Mouse (Mus musculus) hindbrain, embryonic 16.5 days (tissue): ENCODE results near the gene 2810459M11Rik. TPM values are rescaled to one million over a fixed set of nuclear protein-coding genes. Genes with fewer than 3 reads are reported as not detected.
A peak's percentile ranks its signal among the peaks of the same experiment; 100 is the strongest.
"Not testable (repeated sequence)": the region's sequence is repeated elsewhere in the genome, so short reads cannot be mapped to it uniquely, and the experiment has no call there.

Source experiments
- ATAC-seq: fragments of 200-750 bp; cut with Nextera tagmentation; 2 replicates; pipeline ENCODE4 v1.8.0; 2017; ENCODE audit warnings: moderate TSS enrichment, moderate library complexity
- H3K27ac ChIP-seq: fragments of 300-500 bp; sonication (generic); 2 replicates; pipeline ENCODE4 v1.5.1; 2014; ENCODE audit warnings: low read depth, mild to moderate bottlenecking, control low read depth, low read length, moderate library complexity
- H3K27me3 ChIP-seq: fragments of 300-500 bp; sonication (generic); replicated peaks from 2 replicates; pipeline ENCODE4 v1.6.1; 2014; ENCODE audit warnings: low read length; ENCODE audit not compliant: control insufficient read depth, insufficient read depth
- H3K36me3 ChIP-seq: fragments of 300-500 bp; sonication (generic); 2 replicates; pipeline ENCODE4 v1.6.1; 2014; ENCODE audit warnings: mild to moderate bottlenecking, low read length, moderate library complexity, mixed read lengths; ENCODE audit not compliant: control insufficient read depth, insufficient read depth
- H3K4me1 ChIP-seq: fragments of 300-500 bp; sonication (generic); 2 replicates; pipeline ENCODE4 v1.6.1; 2014; ENCODE audit warnings: low read depth, low read length; ENCODE audit not compliant: control insufficient read depth, insufficient read depth
- H3K4me2 ChIP-seq: fragments of 300-500 bp; sonication (generic); 2 replicates; pipeline ENCODE4 v1.6.1; 2014; ENCODE audit warnings: mild to moderate bottlenecking, low read length, control low read depth, moderate library complexity
- H3K4me3 ChIP-seq: fragments of 300-500 bp; sonication (generic); 2 replicates; pipeline ENCODE4 v1.5.1; 2014; ENCODE audit warnings: mild to moderate bottlenecking, low read length, control low read depth, moderate library complexity
- H3K9ac ChIP-seq: fragments of 300-500 bp; sonication (generic); 2 replicates; pipeline ENCODE4 v1.6.1; 2014; ENCODE audit warnings: low read depth, mild to moderate bottlenecking, control low read depth, low read length, moderate library complexity
- H3K9me3 ChIP-seq: fragments of 300-500 bp; sonication (generic); 2 replicates; pipeline ENCODE4 v1.6.1; 2014; ENCODE audit warnings: mild to moderate bottlenecking, low read length, moderate library complexity; ENCODE audit not compliant: control insufficient read depth
- WGBS: fragments of 180-500 bp; shearing (Covaris S2); extraction: QIAGEN DNeasy Blood & Tissue Kit; methylation state at CpG from one replicate; pipeline ENCODE4 v1.1.7; 2014; 5-methylcytosine and 5-hydroxymethylcytosine counted together
- polyA plus RNA-seq: library from polyadenylated mRNA; unstranded; fragments of >200 nt; fragmentation: Nextera tagmentation; extraction: Ambion mirVana; gene quantifications from 2 replicates; pipeline ENCODE4 v1.2.1, GENCODE M21; 2015

The 2810459M11Rik gene
- polyA plus RNA-seq: 11.6 and 12.4 TPM in 2 replicates

DNA sequence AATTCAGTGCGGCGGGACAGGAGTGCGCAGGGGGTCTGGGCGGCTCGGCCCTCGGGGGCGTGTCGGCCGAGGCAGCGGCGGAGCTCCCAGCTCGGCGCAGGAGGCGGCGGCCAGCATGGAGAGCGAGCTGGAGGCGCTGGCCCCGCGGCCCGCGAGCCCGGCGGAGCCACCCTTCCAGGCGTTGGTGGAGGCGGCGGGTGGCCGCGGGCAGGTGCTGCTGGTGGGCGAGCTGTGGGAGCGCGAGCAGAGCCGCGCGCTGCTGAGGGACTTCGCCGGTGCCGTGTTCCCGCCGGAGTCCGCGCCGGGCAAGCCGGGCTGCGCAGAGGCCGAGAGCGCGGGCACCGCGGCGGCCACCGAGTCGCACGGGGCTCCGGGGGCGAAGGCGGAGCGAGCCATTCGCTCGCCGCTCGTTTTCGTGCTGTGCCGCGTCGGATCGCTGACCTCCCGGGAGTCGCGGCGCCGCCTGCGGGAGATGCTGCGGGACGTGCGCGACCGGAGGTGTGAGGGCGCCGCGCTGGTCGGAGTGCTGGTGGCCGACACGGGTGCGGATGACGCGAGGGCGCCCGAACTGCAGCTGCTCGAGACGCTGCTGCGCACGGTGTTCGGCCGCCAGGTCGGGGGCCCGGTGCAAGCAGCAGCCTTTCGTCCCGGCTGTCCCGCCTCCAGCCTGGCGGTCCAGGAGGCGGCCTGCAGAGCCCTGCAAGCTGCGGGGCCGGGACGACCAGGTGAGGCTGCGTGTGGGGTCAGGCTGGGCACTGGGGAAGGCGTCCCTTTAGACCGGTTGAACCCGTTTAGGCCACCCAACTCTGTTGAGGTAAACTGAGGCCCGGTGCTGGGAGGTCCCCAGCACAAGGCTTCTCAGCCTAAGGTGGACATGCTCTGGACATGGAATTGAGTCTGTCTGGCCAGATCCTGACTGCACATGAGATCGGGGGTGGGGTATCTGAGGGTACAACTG is at the start of gene 2810459M11Rik:
Gene 2810459M11Rik (plus strand): TSS at position 16 of the 958 bp plus-strand sequence.
- H3K4me1 ChIP-seq: peaks cover 7% of the 10 kb centered on the region
- H3K9me3 ChIP-seq: peaks cover 6% of the 10 kb centered on the region
- H3K36me3 ChIP-seq: no peaks in the 10 kb centered on the region
- peak within 1 kb of the TSS; percentile 66 for H3K4me3 ChIP-seq
- under 1% methylated on average over 67 of the region's 110 CpGs for WGBS
- H3K9ac ChIP-seq: peak within 1 kb of the TSS; percentile 82
- H3K27me3 ChIP-seq: peaks cover 17% of the 10 kb centered on the region
- H3K4me2 ChIP-seq: peak within 1 kb of the TSS; percentile 92
- H3K27ac ChIP-seq: peak within 1 kb of the TSS; percentile 55
- ATAC-seq: peak; percentile 83

GRCm38 (mm10) chr1:85997221-85997620 is 48.4 kb upstream of the 2810459M11Rik start:
- Histone ChIP-seq H3K36me3 (no peaks in the 10 kb centered on the region), H3K4me3 (no peak overlapping the region), H3K9me3 (no peaks in the 10 kb centered on the region; the same call in 1 of the 2 replicates), H3K9ac (no peak overlapping the region), H3K4me1 (no peaks in the 10 kb centered on the region), H3K27me3 (no peaks in the 10 kb centered on the region), H3K27ac (no peak overlapping the region), H3K4me2 (no peak overlapping the region)
- 100% methylated on average over 1 of the region's 1 CpGs for WGBS
- no peak for ATAC-seq

- H3K27ac ChIP-seq: no peak overlapping the region
- H3K9ac ChIP-seq: no peak overlapping the region
- no peak for ATAC-seq
- no peaks in the 10 kb centered on the region for H3K27me3 ChIP-seq
- no peaks in the 10 kb centered on the region for H3K36me3 ChIP-seq
- WGBS: 90% methylated on average over 4 of the region's 4 CpGs
- no peak overlapping the region for H3K4me3 ChIP-seq
- H3K4me1 ChIP-seq: no peaks in the 10 kb centered on the region
- H3K4me2 ChIP-seq: no peak overlapping the region
- H3K9me3 ChIP-seq: no peaks in the 10 kb centered on the region; the same call in 1 of the 2 replicates
These were observed 47.7 kb upstream of the 2810459M11Rik start for GRCm38 (mm10) chr1:85998012-85998411.

DNA sequence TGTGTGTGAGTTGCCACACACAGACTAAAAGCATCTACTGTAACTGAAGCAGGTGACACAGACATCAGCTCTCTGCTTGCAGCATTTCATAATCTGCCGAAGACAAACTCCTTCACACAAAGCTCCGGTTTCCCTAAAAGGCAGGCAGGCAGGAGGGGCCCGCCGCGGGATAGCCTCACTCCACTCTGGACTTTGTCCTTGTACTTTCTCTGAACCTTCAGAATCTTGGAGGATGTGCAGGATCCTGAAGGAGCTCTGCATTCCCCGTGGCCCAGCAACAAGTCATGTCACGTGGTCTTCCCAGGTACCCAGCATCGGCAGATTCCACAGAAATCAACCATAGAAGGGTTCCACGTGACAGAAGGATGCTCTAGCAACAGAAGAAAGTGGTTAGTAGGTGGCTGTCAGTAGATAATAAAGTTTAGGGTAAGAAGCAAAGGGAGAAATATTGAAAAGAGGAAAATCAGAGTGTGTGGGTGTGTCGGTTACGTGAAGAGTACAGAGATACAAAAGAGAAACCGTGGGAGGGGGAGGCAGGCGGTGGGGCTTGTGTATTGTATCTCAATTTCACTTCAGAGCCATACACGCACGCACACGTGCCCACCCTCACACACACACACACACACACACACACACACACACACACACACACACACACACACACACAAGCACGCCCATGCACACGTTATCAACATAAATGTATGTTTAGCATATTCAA is 45.7 kb upstream of the 2810459M11Rik start:
- WGBS: 85% methylated on average over 18 of the region's 18 CpGs

GRCm38 (mm10) chr1:86005540-86005939 is 40.1 kb upstream of the 2810459M11Rik start:
- H3K36me3 ChIP-seq: no peaks in the 10 kb centered on the region
- H3K9ac ChIP-seq: no peak overlapping the region
- WGBS: 94% methylated on average over 10 of the region's 10 CpGs
- no peaks in the 10 kb centered on the region for H3K4me1 ChIP-seq
- no peak overlapping the region for H3K27ac ChIP-seq
- no peaks in the 10 kb centered on the region for H3K27me3 ChIP-seq
- H3K9me3 ChIP-seq: no peaks in the 10 kb centered on the region
- ATAC-seq: no peak
- H3K4me2 ChIP-seq: no peak overlapping the region
- no peak overlapping the region for H3K4me3 ChIP-seq

More for the DNA sequence above, 45.7 kb upstream of the 2810459M11Rik start:
- Histone ChIP-seq H3K27me3 (no peaks in the 10 kb centered on the region), H3K4me2 (no peak overlapping the region), H3K4me1 (no peaks in the 10 kb centered on the region), H3K9me3 (no peaks in the 10 kb centered on the region; the same call in 1 of the 2 replicates), H3K27ac (no peak overlapping the region), H3K4me3 (no peak overlapping the region), H3K9ac (no peak overlapping the region), H3K36me3 (no peaks in the 10 kb centered on the region)
- no peak for ATAC-seq

DNA sequence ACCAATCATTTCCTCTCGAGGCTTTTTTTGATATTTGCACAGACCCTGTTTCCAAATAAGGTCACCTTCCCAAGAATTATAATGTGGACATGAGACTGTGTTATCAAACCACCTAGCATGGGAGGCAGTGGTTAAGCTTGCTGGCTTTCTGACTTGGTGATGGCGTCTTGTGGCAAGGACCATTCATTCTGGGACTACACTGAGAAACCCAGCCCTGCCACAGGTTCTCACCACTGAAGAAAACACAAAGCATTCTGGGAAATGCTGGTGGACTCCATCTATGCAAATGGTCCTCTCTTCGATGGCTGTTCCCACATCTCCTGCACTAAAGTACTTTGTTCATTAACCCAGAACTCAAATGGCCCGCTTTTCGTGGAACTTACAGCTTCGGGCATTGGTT is 39.6 kb upstream of the 2810459M11Rik start:
- no peaks in the 10 kb centered on the region for H3K36me3 ChIP-seq
- no peak overlapping the region for H3K4me2 ChIP-seq
- H3K9me3 ChIP-seq: no peaks in the 10 kb centered on the region
- H3K27ac ChIP-seq: no peak overlapping the region
- H3K27me3 ChIP-seq: no peaks in the 10 kb centered on the region
- ATAC-seq: no peak
- no peak overlapping the region for H3K9ac ChIP-seq
- WGBS: 91% methylated on average over 6 of the region's 6 CpGs
- H3K4me1 ChIP-seq: no peaks in the 10 kb centered on the region
- no peak overlapping the region for H3K4me3 ChIP-seq

- WGBS: 0% methylated on average over 7 of the region's 7 CpGs
- Histone ChIP-seq H3K4me1 (no peaks in the 10 kb centered on the region), H3K9ac (no peak overlapping the region), H3K36me3 (no peaks in the 10 kb centered on the region), H3K9me3 (no peaks in the 10 kb centered on the region), H3K4me2 (no peak overlapping the region), H3K27me3 (no peaks in the 10 kb centered on the region), H3K27ac (no peak overlapping the region), H3K4me3 (no peak overlapping the region)
- peak; percentile 85 for ATAC-seq
These were observed 37.9 kb upstream of the 2810459M11Rik start for GRCm38 (mm10) chr1:86007778-86008177.

DNA sequence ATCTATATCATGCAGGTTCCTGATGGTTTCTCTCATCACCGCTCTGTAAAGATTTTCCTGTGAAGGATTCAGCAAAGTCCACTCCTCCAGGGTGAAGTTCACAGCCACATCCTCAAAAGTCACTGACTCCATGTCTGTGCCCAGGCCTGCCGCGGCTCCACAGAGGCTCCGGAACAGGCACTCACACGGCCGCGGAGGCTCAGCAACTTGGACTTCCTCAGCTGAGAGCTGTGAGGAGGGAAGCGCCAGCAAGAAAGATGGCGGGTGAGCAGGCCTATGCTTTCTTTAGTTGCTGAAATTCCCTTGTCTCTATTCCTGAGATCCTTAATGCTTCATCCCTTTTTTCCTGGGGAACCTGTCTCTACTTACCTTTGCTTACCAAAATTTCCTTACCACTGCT is 29.9 kb upstream of the 2810459M11Rik start:
- not testable (repeated sequence) for H3K36me3 ChIP-seq, H3K9ac ChIP-seq, H3K27me3 ChIP-seq, H3K9me3 ChIP-seq, H3K4me3 ChIP-seq, H3K4me2 ChIP-seq, H3K27ac ChIP-seq, ATAC-seq
- 96% methylated on average over 9 of the region's 9 CpGs for WGBS
- H3K4me1 ChIP-seq: peaks cover 11% of the 10 kb centered on the region

GRCm38 (mm10) chr1:86016516-86016915 is 29.1 kb upstream of the 2810459M11Rik start, which contains the start of gene Spata3:
Spata3 (plus strand) TSS chr1:86016816.
- peaks cover 10% of the 10 kb centered on the region for H3K27me3 ChIP-seq
- ATAC-seq: no peak
- H3K9ac ChIP-seq: no peak within 1 kb of the TSS
- no peaks in the 10 kb centered on the region for H3K36me3 ChIP-seq
- H3K4me2 ChIP-seq: no peak within 1 kb of the TSS
- no peaks in the 10 kb centered on the region for H3K9me3 ChIP-seq
- H3K27ac ChIP-seq: no peak within 1 kb of the TSS
- H3K4me3 ChIP-seq: no peak within 1 kb of the TSS
- H3K4me1 ChIP-seq: peaks cover 11% of the 10 kb centered on the region
- WGBS: 93% methylated on average over 8 of the region's 8 CpGs
